Mouse (Mus musculus): Measurements from ENCODE around the gene Sacm1l. TPM values are rescaled to one million over a fixed set of nuclear protein-coding genes. Genes with fewer than 3 reads are reported as not detected.

Sacm1l gene
- polyA plus RNA-seq, 1 experiment from 2014 or later: 49.6 TPM

DNA sequence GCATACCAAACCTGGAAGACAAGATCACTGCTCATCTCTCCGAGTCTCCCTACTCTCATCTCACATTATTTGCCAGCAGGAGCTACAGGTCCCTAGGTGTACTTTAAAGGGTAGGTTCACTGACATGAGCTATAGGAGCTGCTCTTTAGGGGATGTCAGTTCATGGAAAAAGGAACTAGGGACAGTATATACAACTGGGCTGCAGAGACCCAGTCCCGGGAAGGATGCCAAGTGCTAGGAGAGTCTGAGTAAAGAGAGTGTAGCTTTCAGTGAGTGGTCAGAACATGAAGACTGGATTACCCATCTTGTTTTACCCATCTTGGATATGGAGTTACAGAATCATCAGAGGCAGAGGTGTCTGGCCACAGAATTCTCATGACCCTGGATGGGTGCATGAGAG lies 67.8 kb downstream of the Sacm1l start:
- 95% methylated on average over 2 of the region's 2 CpGs for WGBS
- ATAC-seq (ENCODE audit: insufficient number of reproducible peaks, insufficient read depth, low FRiP score, low TSS enrichment): no peak
- H3K27me3 ChIP-seq: no peaks in the 10 kb centered on the region
- H3K27ac ChIP-seq: no peak overlapping the region
- no peak overlapping the region for H3K4me3 ChIP-seq
- H3K9me3 ChIP-seq: no peaks in the 10 kb centered on the region
- no peak overlapping the region for H3K4me2 ChIP-seq (replicated peaks)
- no peaks in the 10 kb centered on the region for H3K4me1 ChIP-seq
- H3K36me3 ChIP-seq: 0 out of 2 replicates have a peak, but pooled peaks cover 6% of the 10 kb centered on the region
- H3K9ac ChIP-seq: no peak overlapping the region

GRCm38 (mm10) chr9:123601529-123601928 lies 72.0 kb downstream of the Sacm1l start:
- Histone ChIP-seq H3K4me3 (no peak overlapping the region), H3K36me3 (no peaks in the 10 kb centered on the region), H3K4me2 (replicated peaks) (no peak overlapping the region), H3K27ac (no peak overlapping the region), H3K9me3 (no peaks in the 10 kb centered on the region), H3K9ac (no peak overlapping the region), H3K27me3 (no peaks in the 10 kb centered on the region), H3K4me1 (no peaks in the 10 kb centered on the region)
- WGBS: 84% methylated on average over 1 of the region's 1 CpGs
- ATAC-seq (ENCODE audit: insufficient number of reproducible peaks, insufficient read depth, low FRiP score, low TSS enrichment): no peak

GRCm38 (mm10) chr9:123620311-123621098 lies 90.9 kb downstream of the Sacm1l start:
- no peak overlapping the region for H3K4me3 ChIP-seq
- H3K36me3 ChIP-seq: no peaks in the 10 kb centered on the region
- no peak overlapping the region for H3K9ac ChIP-seq
- H3K4me1 ChIP-seq: no peaks in the 10 kb centered on the region
- H3K27ac ChIP-seq: no peak overlapping the region
- no peaks in the 10 kb centered on the region for H3K9me3 ChIP-seq
- H3K27me3 ChIP-seq: no peaks in the 10 kb centered on the region
- no peak for ATAC-seq (ENCODE audit: insufficient number of reproducible peaks, insufficient read depth, low FRiP score, low TSS enrichment)
- WGBS: 89% methylated on average over 5 of the region's 5 CpGs
- no peak overlapping the region for H3K4me2 ChIP-seq (replicated peaks)

DNA sequence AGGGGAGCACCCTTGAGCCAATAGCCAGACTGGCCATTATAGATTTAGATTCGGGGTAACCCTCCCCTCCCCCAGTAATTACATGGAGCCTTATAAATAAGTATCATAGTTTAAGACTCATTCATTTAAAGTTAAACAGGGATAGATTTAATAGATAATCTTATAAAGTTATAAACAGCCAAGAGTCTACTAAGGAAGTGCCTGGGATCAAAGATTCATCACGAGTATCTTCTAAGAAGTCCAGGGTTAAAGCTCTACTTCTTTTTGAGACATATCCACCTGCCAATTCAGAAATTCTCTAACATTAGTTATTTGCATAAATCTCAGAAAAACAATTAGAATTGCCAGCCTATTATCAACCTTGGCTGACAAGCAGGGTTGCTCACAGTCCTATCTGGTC lies 95.2 kb downstream of the Sacm1l start:
- no peaks in the 10 kb centered on the region for H3K27me3 ChIP-seq
- H3K27ac ChIP-seq: no peak overlapping the region
- no peaks in the 10 kb centered on the region for H3K36me3 ChIP-seq
- no peaks in the 10 kb centered on the region for H3K4me1 ChIP-seq
- H3K4me3 ChIP-seq: no peak overlapping the region
- H3K9ac ChIP-seq: no peak overlapping the region
- H3K9me3 ChIP-seq: no peaks in the 10 kb centered on the region
- H3K4me2 ChIP-seq (replicated peaks): no peak overlapping the region
- 85% methylated on average over 2 of the region's 2 CpGs for WGBS
- ATAC-seq (ENCODE audit: insufficient number of reproducible peaks, insufficient read depth, low FRiP score, low TSS enrichment): no peak

DNA sequence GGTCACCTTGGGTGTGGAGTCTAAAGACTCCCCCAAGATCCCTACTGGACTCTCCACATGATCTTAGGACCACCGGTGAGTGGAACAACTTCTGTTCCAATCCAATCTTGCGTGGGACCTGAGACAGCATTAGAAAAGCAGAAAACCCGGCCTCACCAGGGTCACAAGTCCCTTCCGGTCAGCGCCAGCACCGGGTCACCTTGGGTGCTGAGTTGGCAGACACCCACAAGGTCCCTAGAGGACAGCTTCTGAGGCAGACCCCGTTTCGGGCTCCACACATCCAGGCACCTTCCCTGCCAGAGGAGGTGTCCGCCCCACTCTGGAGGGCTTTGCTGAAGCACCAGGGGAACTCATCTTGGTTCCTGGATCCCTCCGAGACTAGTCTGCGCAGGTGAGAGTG lies 96.3 kb downstream of the Sacm1l start:
- Histone ChIP-seq H3K36me3 (no peaks in the 10 kb centered on the region), H3K9ac (no peak overlapping the region), H3K4me2 (replicated peaks) (no peak overlapping the region), H3K27me3 (no peaks in the 10 kb centered on the region), H3K9me3 (no peaks in the 10 kb centered on the region), H3K4me3 (no peak overlapping the region), H3K4me1 (no peaks in the 10 kb centered on the region), H3K27ac (no peak overlapping the region)
- no peak for ATAC-seq (ENCODE audit: insufficient number of reproducible peaks, insufficient read depth, low FRiP score, low TSS enrichment)
- WGBS: 91% methylated on average over 11 of the region's 11 CpGs

- WGBS: 79% methylated on average over 3 of the region's 3 CpGs
- Histone ChIP-seq H3K9me3 (no peaks in the 10 kb centered on the region), H3K4me1 (no peaks in the 10 kb centered on the region), H3K9ac (no peak overlapping the region), H3K27me3 (no peaks in the 10 kb centered on the region), H3K4me3 (no peak overlapping the region), H3K36me3 (no peaks in the 10 kb centered on the region), H3K4me2 (replicated peaks) (no peak overlapping the region), H3K27ac (no peak overlapping the region)
- no peak for ATAC-seq (ENCODE audit: insufficient number of reproducible peaks, insufficient read depth, low FRiP score, low TSS enrichment)
These were observed 102.1 kb downstream of the Sacm1l start for GRCm38 (mm10) chr9:123631666-123632065.

GRCm38 (mm10) chr9:123632281-123632680 lies 102.7 kb downstream of the Sacm1l start, which contains the start of gene Slc6a20b:
TSS of gene Slc6a20b (minus strand) at chr9:123632565.
- no peak for ATAC-seq (ENCODE audit: insufficient number of reproducible peaks, insufficient read depth, low FRiP score, low TSS enrichment)
- H3K36me3 ChIP-seq: no peaks in the 10 kb centered on the region

GRCm38 (mm10) chr9:123632993-123633392 lies 103.4 kb downstream of the Sacm1l start:
- Histone ChIP-seq H3K4me3 (no peak overlapping the region), H3K27ac (no peak overlapping the region), H3K9ac (no peak overlapping the region), H3K4me1 (no peaks in the 10 kb centered on the region), H3K9me3 (no peaks in the 10 kb centered on the region), H3K27me3 (no peaks in the 10 kb centered on the region), H3K4me2 (replicated peaks) (no peak overlapping the region), H3K36me3 (no peaks in the 10 kb centered on the region)
- 87% methylated on average over 3 of the region's 3 CpGs for WGBS
- ATAC-seq (ENCODE audit: insufficient number of reproducible peaks, insufficient read depth, low FRiP score, low TSS enrichment): no peak

More at GRCm38 (mm10) chr9:123632281-123632680, 102.7 kb downstream of the Sacm1l start, which contains the start of gene Slc6a20b:
- H3K9me3 ChIP-seq: no peaks in the 10 kb centered on the region
- H3K4me2 ChIP-seq (replicated peaks): no peak within 1 kb of the TSS
- whole genome bisulfite sequencing: 78% methylated on average over 6 of the region's 6 CpGs
- no peaks in the 10 kb centered on the region for H3K27me3 ChIP-seq
- H3K27ac ChIP-seq: no peak within 1 kb of the TSS
- no peak within 1 kb of the TSS for H3K9ac ChIP-seq
- H3K4me1 ChIP-seq: no peaks in the 10 kb centered on the region
- no peak within 1 kb of the TSS for H3K4me3 ChIP-seq

DNA sequence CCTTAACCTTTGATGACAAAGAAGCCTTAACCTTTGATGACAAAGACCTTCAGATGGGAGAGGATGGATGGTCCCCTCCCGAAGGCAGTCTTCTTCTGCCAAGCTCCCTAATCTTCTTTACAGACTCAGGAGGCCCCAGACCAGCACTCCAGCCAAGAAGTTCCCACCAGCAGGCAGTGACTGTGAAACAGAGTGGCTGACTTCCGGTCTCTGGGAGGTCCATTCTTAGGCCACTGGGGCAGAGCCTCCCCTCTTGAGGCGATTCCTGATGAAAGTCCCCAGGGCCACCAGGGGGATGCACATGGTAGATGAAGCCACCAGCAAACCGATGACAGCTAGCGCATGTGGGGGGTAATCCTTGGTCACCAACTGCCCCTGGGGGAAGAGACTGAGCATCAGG lies 107.2 kb downstream of the Sacm1l start:
- Histone ChIP-seq H3K4me3 (no peak overlapping the region), H3K9ac (no peak overlapping the region), H3K27ac (no peak overlapping the region), H3K4me2 (replicated peaks) (no peak overlapping the region), H3K27me3 (no peaks in the 10 kb centered on the region), H3K4me1 (no peaks in the 10 kb centered on the region), H3K36me3 (no peaks in the 10 kb centered on the region), H3K9me3 (no peaks in the 10 kb centered on the region)
- ATAC-seq (ENCODE audit: insufficient number of reproducible peaks, insufficient read depth, low FRiP score, low TSS enrichment): no peak
- WGBS: 62% methylated on average over 5 of the region's 5 CpGs

DNA sequence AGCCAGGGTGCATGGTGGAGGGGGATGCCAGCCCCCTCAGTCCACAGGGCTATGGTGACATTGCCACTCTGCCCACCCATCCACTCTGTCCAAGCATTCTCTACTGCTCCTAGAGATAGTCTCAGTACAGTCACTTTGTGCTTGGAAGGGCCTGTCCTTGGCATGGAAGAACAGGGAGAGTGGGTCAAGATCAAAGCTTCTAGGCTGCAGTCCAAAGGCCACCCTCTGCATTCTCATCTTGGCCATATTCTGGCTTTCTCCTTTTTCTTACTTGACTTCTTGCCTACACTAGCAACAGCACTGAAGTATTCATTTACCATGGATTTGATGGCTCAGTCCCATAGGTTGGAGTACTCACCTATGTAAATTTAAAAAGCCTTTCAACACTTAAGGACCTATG lies 108.7 kb downstream of the Sacm1l start:
- no peaks in the 10 kb centered on the region for H3K27me3 ChIP-seq
- ATAC-seq (ENCODE audit: insufficient number of reproducible peaks, insufficient read depth, low FRiP score, low TSS enrichment): no peak
- no peak overlapping the region for H3K4me2 ChIP-seq (replicated peaks)
- no peak overlapping the region for H3K27ac ChIP-seq
- no peaks in the 10 kb centered on the region for H3K36me3 ChIP-seq
- no peak overlapping the region for H3K9ac ChIP-seq
- H3K4me1 ChIP-seq: no peaks in the 10 kb centered on the region
- no peaks in the 10 kb centered on the region for H3K9me3 ChIP-seq
- no peak overlapping the region for H3K4me3 ChIP-seq

DNA sequence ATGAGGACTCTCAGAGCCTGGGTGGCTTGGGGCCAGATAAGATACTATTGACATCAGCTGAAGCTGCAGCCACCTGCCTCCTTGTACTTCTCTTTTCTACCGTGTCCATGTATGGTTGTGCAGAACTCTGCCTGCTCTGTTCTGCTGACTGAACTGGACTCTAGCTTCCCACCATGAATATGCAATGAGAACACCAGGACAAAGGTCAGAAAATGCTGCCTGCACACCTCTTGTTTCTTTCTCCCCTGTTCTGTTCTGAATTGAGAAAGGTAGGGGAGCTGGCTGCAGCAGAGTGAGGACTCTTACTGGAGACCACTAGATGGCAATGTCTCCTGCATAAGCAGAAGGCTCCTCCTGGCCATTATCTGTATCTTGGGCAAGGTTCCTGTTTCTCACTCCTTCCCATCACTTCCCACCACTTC lies 109.1 kb downstream of the Sacm1l start:
- ATAC-seq (ENCODE audit: insufficient number of reproducible peaks, insufficient read depth, low FRiP score, low TSS enrichment): no peak
- Histone ChIP-seq H3K9ac (no peak overlapping the region), H3K4me1 (no peaks in the 10 kb centered on the region), H3K27ac (no peak overlapping the region), H3K36me3 (no peaks in the 10 kb centered on the region), H3K9me3 (no peaks in the 10 kb centered on the region), H3K27me3 (no peaks in the 10 kb centered on the region), H3K4me2 (replicated peaks) (no peak overlapping the region), H3K4me3 (no peak overlapping the region)
- 65% methylated on average over 1 of the region's 1 CpGs for WGBS

- Histone ChIP-seq H3K27me3 (no peaks in the 10 kb centered on the region), H3K27ac (no peak overlapping the region), H3K4me1 (no peaks in the 10 kb centered on the region), H3K36me3 (no peaks in the 10 kb centered on the region), H3K4me3 (no peak overlapping the region), H3K4me2 (replicated peaks) (no peak overlapping the region), H3K9ac (no peak overlapping the region), H3K9me3 (no peaks in the 10 kb centered on the region)
- ATAC-seq (ENCODE audit: insufficient number of reproducible peaks, insufficient read depth, low FRiP score, low TSS enrichment): no peak
- WGBS: 52% methylated on average over 1 of the region's 1 CpGs
These were observed 110.5 kb downstream of the Sacm1l start for GRCm38 (mm10) chr9:123640106-123640505.

Measured in embryonic facial prominence, embryonic 12.5 days (tissue).